Mouse (Mus musculus) left cerebral cortex, adult 9 months (tissue): ENCODE results near the gene Macf1.

Experiments
- DNase-seq, 2 experiments: peaks; one replicate each; pipeline ENCODE4 v3.0.0; 2022; ENCODE audit warnings: low spot score in 2 of 2

Macf1 gene

GRCm38 (mm10) chr4:123594381-123594806 is 89.8 kb downstream of the Macf1 start:
- no peak for DNase-seq

DNA sequence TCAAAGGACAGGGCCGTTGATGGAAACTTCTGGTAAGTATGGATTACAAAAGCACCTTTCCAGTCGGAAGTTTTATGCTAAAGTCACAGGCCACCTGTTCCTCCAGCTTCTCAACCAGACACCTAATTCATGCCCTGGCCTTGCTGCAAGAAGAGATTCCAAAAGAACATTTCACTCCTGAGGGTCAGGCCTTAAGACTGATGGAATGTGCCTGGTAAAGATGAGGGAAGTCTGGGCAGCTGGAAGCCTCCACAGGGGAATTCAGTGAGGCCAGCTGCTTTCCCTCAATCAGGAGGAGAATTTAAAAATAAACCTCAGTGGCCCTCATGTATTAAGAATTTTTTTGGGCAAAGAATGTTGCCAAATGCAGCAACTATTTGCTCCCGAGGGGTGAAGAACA is 90.5 kb downstream of the Macf1 start:
- no peak for DNase-seq

DNA sequence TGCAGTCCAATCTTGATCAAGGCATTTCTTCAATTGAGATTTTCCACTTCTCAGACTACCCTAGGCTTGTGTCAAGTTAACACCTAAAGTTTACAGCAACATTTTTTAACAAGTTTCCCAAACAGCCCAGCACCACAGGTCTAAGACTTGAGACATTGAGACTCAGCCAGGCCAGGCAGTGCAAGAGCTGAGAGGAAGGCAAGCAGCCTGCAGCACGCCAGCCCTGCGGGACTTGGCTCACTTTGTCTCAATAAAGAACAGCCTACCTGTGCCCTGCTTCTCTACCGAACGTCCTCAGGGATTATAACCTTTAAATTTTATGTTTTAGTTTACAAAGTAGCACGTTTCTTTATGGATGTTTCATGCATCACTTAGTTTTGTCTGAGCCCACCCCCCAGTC is 92.1 kb downstream of the Macf1 start:
- DNase-seq = no peak

DNA sequence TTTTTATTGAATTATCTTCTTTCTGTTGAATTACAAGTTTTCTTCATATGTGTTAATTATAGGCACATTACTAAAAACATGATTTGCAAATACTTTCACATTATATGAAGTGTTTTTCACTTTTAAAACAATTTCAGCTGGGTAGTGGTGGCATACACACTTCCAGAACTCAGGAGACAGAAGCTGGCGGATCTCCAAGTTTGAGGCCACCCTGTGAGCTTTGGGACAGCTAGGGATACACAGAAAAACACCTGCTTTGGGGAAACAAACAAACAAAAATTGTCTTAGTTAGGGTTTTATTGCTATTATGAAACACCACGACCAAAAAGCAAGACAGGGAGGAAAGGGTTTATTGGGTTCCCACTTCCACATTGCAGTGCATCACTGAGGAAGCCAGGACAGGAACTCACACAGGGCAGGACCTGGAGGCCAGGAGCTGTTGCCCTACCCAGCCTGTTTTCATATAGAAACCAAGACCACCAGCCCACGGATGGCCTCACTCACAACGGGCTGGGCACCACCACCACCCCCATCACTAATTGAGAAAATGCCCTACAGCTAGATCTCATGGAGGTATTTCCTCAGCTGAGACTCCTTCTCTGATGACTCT is 93.0 kb downstream of the Macf1 start:
- DNase-seq = no peak

DNA sequence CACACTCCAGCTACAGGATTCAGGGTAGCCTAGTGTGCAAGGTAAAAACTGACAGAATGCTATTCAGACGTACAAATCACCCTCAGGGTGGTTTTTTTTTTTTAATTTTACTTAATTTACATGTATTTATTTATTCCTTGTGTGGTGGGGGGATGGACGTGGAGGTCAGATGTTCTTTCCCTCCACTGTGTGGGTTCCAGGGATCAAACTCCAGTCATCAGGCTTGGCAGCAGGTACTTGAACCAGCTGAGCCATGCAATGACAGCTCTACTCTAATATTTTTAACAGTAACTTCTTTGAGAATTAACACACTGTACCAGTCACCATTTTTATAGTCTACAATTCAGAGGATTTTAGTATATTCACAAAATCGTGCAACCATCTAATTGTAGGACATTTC is 94.7 kb downstream of the Macf1 start:
- DNase-seq = no peak

- no peak for DNase-seq
These were observed 95.5 kb downstream of the Macf1 start for GRCm38 (mm10) chr4:123588353-123589301.

DNA sequence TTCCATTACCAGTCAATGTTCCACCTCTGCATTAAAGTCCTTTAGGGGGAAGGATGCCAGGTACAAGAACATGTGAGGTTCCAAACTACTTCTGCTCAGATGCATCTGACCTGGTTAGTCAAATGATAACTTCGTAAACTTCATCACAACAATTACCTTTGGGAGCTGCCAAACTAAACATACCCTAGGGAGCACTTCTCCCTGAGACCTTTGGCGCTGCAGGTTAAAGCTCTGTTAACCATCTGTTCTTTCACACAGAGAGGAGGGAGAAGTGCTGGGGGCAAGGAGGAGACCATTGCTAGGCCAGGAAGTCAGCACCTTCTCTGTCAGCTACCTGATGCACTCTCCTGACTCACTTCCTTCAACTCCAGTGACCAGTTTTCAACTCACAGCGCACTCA is 96.5 kb downstream of the Macf1 start:
- no peak for DNase-seq

- DNase-seq = no peak
These were observed 99.5 kb downstream of the Macf1 start for GRCm38 (mm10) chr4:123584720-123585093.

DNA sequence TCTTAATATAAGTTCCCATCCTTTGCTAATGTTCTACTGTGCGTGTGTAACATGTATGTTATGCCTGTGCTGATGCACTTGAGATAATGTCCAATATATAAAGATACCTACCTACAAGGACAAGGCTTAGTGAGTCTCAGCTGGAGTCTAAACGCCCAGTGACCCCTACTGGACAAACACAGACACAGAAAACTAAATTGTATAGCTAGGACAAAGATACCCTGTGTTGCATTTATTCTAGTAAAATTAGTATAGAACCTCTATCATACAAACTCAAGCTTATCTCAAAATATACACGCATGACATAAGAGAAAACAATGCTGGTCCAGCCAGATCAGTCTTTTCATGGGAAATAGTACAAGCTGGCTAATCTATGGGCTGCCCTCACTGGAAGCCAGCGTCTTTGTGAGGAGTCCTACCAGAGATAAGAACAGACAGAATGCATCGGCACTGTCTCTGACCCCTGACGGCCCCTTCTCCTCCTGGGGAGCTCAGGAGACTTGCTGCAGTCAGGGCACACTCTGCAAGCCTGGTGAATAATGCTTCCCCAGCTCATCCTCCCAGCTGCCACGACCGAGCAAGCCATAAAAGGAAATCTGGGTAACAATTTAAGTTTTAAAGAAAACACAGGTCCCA is 100.0 kb downstream of the Macf1 start:
- no peak for DNase-seq

- DNase-seq = no peak
These were observed 106.6 kb downstream of the Macf1 start for GRCm38 (mm10) chr4:123577469-123578088.

DNA sequence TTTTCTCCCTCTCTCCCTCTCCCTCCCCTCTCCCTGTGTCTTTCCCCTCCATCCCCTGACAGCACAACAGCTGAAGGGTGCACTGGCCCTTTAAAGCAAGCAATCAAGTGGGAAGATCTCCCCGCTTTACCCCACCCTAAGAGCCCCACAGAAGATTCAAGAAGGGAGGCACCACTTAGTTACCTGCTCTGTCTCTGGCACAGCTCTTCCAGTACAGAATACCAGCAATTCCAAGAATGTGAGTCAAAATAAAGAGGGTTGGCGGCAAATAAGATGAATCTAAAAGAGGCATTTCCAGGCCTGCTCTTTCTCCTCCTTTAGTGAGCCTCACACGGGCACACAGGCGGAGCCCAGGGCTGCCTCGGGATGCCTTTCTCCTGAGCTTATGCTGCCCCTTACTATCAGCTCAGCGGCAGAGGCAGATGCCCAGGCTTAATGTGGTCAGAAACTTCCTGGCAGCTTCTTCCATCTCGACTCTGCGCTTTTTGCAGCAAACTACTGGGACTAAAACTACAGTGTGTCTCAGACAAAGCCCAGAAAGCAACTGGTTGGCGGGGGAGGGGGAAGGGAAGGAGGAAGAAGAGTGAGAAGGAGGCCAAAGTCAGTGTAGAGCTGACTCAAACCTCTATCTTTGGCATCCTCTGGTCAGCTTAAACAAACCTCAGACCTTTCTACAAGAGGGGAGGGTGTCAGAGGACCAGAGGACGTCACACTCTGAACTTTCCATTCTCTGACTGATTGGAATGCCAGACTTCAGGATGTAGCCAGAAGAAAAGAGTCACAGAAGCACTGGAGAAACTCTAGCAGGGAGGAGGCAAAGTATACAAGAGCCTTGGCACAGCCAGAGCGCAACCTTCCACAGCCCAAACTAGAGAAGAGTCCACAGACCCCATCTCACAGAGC is 111.5 kb downstream of the Macf1 start:
- DNase-seq = no peak

DNA sequence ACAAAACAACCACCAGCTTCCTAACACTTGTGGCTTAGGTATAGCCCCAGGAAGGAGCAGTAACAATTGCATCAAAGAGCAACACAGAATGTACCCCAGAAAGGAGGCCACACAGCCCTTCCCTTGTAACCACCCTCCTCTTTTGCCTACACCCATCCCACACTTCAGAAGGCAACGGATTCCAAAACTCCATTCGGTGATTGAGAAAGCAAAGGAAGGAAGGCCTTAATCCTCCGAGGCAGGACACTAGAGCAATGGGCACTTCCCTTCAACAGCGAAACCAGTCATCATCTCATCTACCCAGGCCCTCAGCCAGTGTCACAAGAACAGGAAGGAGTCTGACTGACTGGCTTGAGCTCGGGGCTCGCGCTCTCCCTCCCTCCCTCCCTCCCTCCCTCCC is 112.3 kb downstream of the Macf1 start:
- no peak for DNase-seq

- DNase-seq = no peak
These were observed 118.8 kb downstream of the Macf1 start for GRCm38 (mm10) chr4:123565291-123565861.

DNA sequence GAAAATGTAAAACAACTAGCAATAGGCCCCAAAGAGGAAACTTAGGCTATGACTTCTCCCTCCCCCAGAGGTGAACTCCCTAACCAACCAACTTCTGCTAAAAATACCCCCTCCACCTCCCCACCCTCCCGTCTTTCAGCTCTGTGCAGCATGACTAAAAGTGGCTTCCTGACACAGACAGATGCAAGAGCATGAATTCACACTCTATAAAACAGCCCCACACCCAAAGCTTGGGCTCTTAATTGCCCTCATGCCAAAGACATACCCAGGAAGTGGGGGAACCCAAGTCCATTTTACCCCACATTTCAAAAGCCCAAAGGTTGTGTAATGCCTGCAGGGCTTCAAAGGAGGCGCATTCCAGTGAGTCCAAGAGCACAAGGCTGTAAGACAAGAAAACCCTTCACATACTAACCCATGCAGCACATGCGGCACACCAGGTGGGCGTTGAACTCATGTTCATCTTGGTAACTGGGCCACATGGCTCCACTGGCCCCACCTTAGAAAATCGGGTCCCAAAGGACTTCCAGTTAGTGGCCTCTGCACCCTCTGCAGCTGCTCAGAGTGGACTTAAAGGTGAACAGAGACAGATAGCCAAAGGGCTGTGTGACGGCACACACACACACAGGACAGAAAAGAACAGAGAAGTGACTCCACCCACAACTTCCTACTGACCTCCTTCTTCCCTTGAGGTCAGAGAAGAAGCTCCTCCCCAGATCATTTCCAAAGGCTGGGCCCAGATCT is 119.9 kb downstream of the Macf1 start:
- no peak for DNase-seq

DNA sequence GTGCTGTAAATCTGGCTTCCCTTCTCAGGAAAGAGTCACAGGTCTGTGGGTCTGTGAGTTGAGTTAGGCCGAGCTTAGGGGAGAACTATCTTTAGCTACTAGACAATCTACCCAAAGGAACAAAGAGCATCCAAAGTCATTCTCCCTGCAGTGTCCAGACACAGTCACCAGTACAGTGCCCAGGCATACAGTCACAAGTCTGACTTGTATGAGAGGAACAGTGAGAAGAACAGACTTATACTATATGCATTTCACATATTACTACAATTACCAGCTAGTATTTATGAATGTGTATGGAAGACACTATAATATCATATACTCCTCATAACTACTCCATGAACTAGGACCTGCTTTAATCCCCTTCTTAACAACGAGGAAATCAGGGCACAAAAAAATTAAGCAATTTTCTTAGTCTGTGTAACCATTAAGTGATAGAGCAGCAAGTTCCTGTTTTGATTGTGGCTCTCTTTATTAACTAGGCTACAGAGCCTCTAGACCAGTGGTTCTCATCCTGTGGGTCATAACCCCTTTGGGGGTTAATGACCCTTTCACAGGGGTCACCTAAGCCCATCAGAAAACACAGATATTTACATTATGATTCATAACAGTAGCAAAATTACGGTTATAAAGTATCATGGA is 121.9 kb downstream of the Macf1 start:
- no peak for DNase-seq

DNA sequence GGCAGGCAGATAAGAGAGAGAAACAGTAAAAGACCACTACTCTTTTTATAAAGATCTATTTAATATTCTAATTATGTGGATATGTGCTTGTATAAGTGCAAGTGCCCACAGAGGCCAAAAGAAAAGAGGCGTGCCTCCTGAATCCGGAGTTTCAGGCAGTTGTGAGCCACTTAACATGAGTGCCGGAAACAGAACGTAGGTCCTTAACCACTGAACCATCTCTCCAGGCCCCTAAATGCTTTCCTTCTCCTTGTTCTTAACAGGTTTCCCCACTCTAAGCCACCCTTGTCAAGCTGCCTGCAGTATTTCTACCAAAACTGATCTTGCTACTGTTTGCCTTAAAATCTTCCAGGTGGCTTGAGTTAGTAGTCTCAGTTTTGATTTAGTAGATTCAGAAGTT is 123.3 kb downstream of the Macf1 start:
- DNase-seq = no peak

DNA sequence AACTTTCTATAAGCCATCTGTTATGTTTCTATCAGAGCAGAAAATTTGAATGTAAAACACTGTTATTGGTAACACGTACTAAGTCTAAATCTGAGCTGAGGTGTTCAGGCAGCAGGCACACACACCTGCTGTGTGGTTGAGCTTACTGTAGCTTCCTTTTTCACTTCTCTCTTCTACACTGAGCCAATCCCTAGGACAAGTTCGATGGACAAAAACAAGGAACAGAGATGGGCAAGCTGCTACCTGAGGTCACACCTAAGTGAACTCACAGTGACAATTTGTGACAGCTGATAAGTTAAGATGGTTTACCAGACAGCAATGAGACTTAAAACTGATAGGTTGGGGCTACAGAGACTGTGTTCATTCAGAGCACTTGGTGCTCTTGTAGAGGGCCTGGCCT is 125.7 kb downstream of the Macf1 start:
- DNase-seq = no peak

DNA sequence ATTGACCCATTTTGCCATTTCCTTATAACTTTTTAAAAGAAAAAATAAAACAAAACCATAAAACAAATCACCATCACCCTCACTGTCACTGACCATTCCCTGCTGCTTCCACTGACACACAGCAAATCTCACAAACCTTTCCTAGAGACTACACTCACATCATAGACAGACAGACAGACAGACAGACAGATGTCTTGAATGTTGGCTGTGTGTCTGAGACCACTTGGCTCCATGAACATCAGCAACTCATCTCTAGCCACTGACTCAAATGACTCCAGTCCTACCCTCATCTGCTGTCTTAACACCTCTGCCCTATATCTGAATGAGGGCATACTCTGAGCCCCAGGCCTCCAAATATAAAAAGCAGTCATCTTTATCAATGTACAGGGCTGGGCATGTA is 128.9 kb downstream of the Macf1 start:
- no peak for DNase-seq

DNA sequence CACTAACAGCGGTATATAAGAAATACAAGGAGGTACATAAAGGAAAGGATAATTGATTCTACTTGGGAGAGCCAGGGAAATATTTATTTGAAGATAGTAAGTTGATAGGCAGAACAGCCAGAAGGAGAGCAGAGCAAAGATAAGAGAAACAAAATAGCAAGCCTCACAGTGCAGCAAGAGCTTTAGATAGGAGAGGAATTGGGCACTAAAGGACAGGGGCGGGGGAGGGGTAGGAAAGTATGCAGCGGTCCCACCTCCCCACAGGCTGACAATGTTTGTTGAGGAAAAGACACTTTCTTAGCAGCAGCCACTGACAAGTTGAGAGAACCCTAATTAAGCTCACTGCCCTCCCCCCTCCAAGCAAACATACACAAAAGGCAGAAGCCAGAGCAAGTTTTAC is 131.5 kb downstream of the Macf1 start:
- DNase-seq = no peak

- no peak for DNase-seq
These were observed 135.8 kb downstream of the Macf1 start for GRCm38 (mm10) chr4:123548317-123548716.
